Mouse (Mus musculus) kidney, adult 2 months (tissue): Measurements from ENCODE around the gene Slc40a1. TPM values are rescaled to one million over a fixed set of nuclear protein-coding genes. Genes with fewer than 3 reads are reported as not detected.

ENCODE experiments used
- DNase-seq: peaks from one replicate; pipeline ENCODE4 v3.0.0; 2021
- H3K27ac ChIP-seq: fragments of 200-500 bp; 2 replicates; pipeline ENCODE4 v1.5.1; 2012; ENCODE audit warnings: low read depth, low read length, control low read depth, inconsistent platforms; ENCODE audit not compliant: insufficient read depth
- H3K27me3 ChIP-seq: fragments of 200-500 bp; replicated peaks from 2 replicates; pipeline ENCODE4 v1.6.1; 2012; ENCODE audit warnings: mild to moderate bottlenecking, moderate library complexity, low read length, inconsistent platforms; ENCODE audit not compliant: control insufficient read depth, insufficient read depth
- H3K36me3 ChIP-seq: fragments of 200-500 bp; 2 replicates; pipeline ENCODE4 v1.6.1; 2012; ENCODE audit warnings: mild to moderate bottlenecking, moderate library complexity, low read length, inconsistent platforms; ENCODE audit not compliant: control insufficient read depth, insufficient read depth
- H3K4me1 ChIP-seq: fragments of 200-500 bp; 2 replicates; pipeline ENCODE4 v1.6.1; 2011; ENCODE audit warnings: low read length; ENCODE audit not compliant: control insufficient read depth, insufficient read depth
- H3K4me3 ChIP-seq: fragments of 200-500 bp; 2 replicates; pipeline ENCODE4 v1.5.1; 2011; ENCODE audit warnings: mild to moderate bottlenecking, low read depth, low read length, control low read depth; ENCODE audit not compliant: insufficient read depth
- CTCF ChIP-seq: fragments of 200-500 bp; conservative IDR thresholded peaks from 2 replicates; pipeline ENCODE4 v1.5.1; 2011; ENCODE audit warnings: low read depth, mild to moderate bottlenecking, control low read depth, low read length, moderate library complexity, mixed read lengths; ENCODE audit not compliant: insufficient read depth, insufficient read length
- POLR2A ChIP-seq: fragments of 200-500 bp; IDR thresholded peaks from one replicate; pipeline ENCODE4 v1.6.1; 2011; ENCODE audit warnings: low read depth, low read length, control low read depth
- WGBS: fragments of 180-500 bp; shearing (Covaris S2); methylation state at CpG from one replicate; pipeline ENCODE4 v1.1.7; 2018; 5-methylcytosine and 5-hydroxymethylcytosine counted together
- polyA plus RNA-seq: library from polyadenylated mRNA; depleted of rRNA; stranded (reverse); fragments of >200 nt; gene quantifications from 2 replicates; pipeline ENCODE4 v1.2.3, GENCODE M21; 2012; rRNA removed

The Slc40a1 gene
- 26.9 and 34.2 TPM in 2 replicates for polyA plus RNA-seq

DNA sequence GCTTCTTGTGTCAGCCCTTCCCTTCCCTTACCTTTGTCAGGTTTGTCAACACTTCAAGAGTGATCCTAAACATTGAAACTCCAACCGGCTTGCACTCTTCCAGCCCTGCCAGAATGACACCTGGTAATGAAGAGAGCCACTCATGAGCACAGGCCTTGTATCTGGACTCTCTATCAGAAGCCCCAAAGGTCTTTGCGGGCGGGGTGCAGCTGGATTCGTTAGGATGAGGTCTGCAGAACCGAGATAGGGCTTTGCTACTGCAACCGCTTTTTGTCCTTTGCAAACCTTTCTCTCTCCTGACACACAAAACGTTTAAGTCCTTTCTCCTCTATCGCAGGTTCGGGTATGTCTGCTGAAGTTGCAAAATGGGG lies at the start of gene Slc40a1:
Gene Slc40a1 (minus strand): TSS at position 131 of the 371 bp plus-strand sequence.
- no peaks in the 10 kb centered on the region for H3K36me3 ChIP-seq
- H3K27me3 ChIP-seq: no peaks in the 10 kb centered on the region
- 73% methylated on average over 9 of the region's 9 CpGs for WGBS
- DNase-seq: no peak
- H3K4me3 ChIP-seq: peak within 1 kb of the TSS; percentile 67
- TF ChIP-seq CTCF: no peak
- TF ChIP-seq POLR2A: no peak
- H3K4me1 ChIP-seq: no peaks in the 10 kb centered on the region; the same call in 1 of the 2 replicates
- peak within 1 kb of the TSS; percentile 69 for H3K27ac ChIP-seq

GRCm38 (mm10) chr1:45971314-45971713 lies 45.0 kb upstream of the Slc40a1 start:
- no peaks in the 10 kb centered on the region for H3K36me3 ChIP-seq
- H3K27me3 ChIP-seq: no peaks in the 10 kb centered on the region
- 90% methylated on average over 4 of the region's 4 CpGs for WGBS
- no peak for TF ChIP-seq POLR2A
- no peak for TF ChIP-seq CTCF
- H3K4me3 ChIP-seq: no peak overlapping the region
- no peaks in the 10 kb centered on the region for H3K4me1 ChIP-seq
- no peak overlapping the region for H3K27ac ChIP-seq
- DNase-seq: no peak

GRCm38 (mm10) chr1:45948988-45949387 lies 22.7 kb upstream of the Slc40a1 start:
- H3K27me3 ChIP-seq: no peaks in the 10 kb centered on the region
- no peak overlapping the region for H3K27ac ChIP-seq
- H3K4me1 ChIP-seq: no peaks in the 10 kb centered on the region
- no peaks in the 10 kb centered on the region for H3K36me3 ChIP-seq
- DNase-seq: no peak
- TF ChIP-seq POLR2A (no peak), CTCF (no peak)
- H3K4me3 ChIP-seq: no peak overlapping the region
- WGBS: 41% methylated on average over 2 of the region's 2 CpGs

DNA sequence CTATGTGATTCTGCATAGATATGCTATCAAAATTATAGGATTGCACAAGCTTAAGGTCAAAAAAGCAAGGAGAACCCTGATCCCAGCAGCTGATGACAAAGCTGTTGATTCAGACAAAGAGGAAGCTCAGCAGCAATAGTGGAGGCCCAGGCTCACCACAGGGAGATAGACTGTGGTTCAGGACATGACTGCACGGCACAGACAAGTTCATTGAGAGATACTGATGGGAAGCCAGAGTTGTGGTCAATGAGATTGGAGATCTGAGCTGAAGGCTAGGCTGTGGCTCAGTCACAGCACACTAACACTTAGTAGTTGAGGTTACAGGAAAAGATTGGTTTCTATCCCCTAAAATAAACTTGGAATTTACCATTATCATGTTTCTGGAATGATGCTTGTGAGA lies 21.5 kb upstream of the Slc40a1 start:
- Histone ChIP-seq H3K4me3 (no peak overlapping the region), H3K27me3 (no peaks in the 10 kb centered on the region), H3K36me3 (no peaks in the 10 kb centered on the region), H3K4me1 (no peaks in the 10 kb centered on the region), H3K27ac (no peak overlapping the region)
- 85% methylated on average over 1 of the region's 1 CpGs for WGBS
- no peak for DNase-seq
- TF ChIP-seq POLR2A (no peak), CTCF (no peak)

DNA sequence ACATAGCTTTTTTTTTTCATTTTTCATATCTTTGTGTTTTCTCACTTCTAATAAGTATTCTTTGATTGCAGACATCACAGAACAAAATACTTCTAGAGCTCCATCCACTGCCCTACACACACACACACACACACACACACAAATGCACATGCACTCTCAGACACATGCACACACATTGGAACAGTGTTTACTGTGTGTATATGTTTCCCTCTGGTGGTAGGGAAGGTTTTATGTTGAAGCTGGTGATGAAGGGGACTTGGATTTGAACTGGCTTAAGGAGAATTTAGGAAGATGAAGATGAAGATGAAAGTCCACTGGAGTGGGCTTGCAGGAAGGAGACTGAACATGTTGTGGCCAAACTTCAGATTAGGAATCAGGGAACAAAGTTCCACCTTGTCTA lies 4.8 kb upstream of the Slc40a1 start:
- Histone ChIP-seq H3K36me3 (no peaks in the 10 kb centered on the region), H3K27ac (no peak overlapping the region), H3K4me3 (no peak overlapping the region), H3K4me1 (no peaks in the 10 kb centered on the region), H3K27me3 (no peaks in the 10 kb centered on the region)
- no peak for DNase-seq
- TF ChIP-seq CTCF: no peak; the same call in 1 of the 2 replicates
- TF ChIP-seq POLR2A: no peak

- no peak overlapping the region for H3K4me3 ChIP-seq
- WGBS: 77% methylated on average over 3 of the region's 3 CpGs
- H3K27ac ChIP-seq: no peak overlapping the region
- H3K4me1 ChIP-seq: no peaks in the 10 kb centered on the region; the same call in 1 of the 2 replicates
- H3K36me3 ChIP-seq: no peaks in the 10 kb centered on the region
- no peaks in the 10 kb centered on the region for H3K27me3 ChIP-seq
- TF ChIP-seq POLR2A: no peak
- no peak for TF ChIP-seq CTCF
- DNase-seq: no peak
Observed at GRCm38 (mm10) chr1:45926911-45927310, 588 bp upstream of the Slc40a1 start.

DNA sequence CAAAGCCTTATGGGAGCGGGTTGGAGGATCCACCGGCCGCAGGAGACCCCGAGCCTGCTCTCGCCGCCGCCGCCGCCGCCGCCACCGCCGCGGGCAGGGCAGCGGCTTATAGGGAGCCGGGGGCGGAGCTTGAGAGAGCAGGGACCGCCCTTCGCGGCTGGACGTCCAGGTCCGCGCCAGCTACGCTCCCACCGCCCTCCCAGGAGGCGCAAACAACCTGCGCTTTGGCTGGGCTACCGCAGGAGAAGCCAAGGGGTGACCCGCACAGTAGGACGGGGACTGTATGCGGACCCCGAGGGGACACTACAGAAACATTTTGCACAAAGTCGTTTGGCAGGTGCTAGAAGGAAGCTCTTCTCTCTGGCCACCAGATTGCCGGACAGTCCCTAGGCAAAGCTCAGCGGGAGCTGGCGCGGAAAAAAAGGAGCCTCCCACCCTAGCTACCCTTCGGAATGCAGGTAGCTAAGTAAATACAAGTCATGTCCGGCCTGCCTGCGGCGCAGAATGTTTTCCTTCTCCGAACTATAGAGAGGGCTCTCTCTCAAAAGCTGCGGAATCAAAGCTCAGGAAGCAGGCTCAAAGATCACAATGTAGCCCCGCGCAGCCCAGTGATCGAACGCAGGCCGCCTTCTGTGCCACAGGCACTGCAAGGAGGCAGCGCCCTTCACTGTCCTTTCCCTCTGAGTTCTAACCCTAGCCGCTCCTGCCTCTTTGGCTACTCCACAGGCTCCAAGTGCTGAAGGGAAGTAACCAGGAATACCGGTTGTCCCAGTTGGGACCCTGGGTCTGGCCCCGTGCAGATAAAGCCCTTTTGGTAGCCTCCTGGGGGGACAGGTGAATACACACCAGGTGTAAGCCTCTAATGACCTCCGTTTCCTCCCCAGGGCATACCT lies 577 bp downstream of the Slc40a1 start:
- Histone ChIP-seq H3K27ac (peak overlapping the region; percentile 69), H3K4me1 (no peaks in the 10 kb centered on the region; the same call in 1 of the 2 replicates), H3K4me3 (peak overlapping the region; percentile 67), H3K36me3 (no peaks in the 10 kb centered on the region), H3K27me3 (no peaks in the 10 kb centered on the region)
- peak; percentile 89 for DNase-seq
- peak; percentile 57 for TF ChIP-seq POLR2A
- no peak for TF ChIP-seq CTCF
- WGBS: under 1% methylated on average over 53 of the region's 53 CpGs

GRCm38 (mm10) chr1:45925131-45925499 lies 1.2 kb downstream of the Slc40a1 start:
- Histone ChIP-seq H3K4me1 (no peaks in the 10 kb centered on the region; the same call in 1 of the 2 replicates), H3K4me3 (peak overlapping the region; percentile 67), H3K27me3 (no peaks in the 10 kb centered on the region), H3K27ac (peak overlapping the region; percentile 64), H3K36me3 (no peaks in the 10 kb centered on the region)
- TF ChIP-seq POLR2A (no peak), CTCF (no peak)
- 3% methylated on average over 7 of the region's 7 CpGs for WGBS
- no peak for DNase-seq
